In the genomic region with DNA sequence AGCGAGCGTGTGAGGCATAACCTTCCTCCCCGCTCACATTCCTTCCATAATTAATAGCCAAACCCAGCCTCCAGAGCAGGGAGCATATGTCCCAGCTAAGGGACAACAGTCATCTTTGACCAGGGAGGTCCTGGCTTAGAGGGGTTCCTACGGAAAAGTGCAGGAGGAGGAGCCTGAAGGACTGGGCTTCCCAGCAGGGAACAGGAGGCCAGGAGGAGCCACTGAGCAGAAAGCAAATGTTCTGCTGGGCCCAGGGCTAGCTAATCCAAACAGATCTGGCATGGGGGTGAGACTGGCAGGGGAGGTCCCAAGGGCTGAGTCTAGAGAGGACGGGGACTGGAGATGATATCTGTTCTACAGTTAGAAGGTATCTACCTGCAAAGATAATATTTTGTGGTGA, we compare ENCODE assay signal across 17 mouse cellular contexts. TPM values are rescaled to one million over a fixed set of nuclear protein-coding genes. Genes with fewer than 3 reads are reported as not detected.
DNase-seq lines count a peak whose midpoint lies in the region; ATAC-seq and TF ChIP-seq lines count a peak whose summit lies in the region.
"Had no signal": no experiment of that assay in that cellular context is flagged by ENCODE, and none has a peak within 500 bp of the region (broad histone marks: within the 10 kb centered on the region; RNA-seq: fewer than 3 reads in every experiment).

No protein-coding gene starts in this region.

- no peak for ATAC-seq in forebrain, embryonic 16.5 days
- no peak for ATAC-seq in limb, embryonic 13.5 days (ENCODE audit: low FRiP score, low read depth)
- ATAC-seq: forebrain, embryonic 13.5 days had no signal

- H3K4me1 ChIP-seq in forebrain, embryonic 16.5 days (replicated peaks; ENCODE audit: control insufficient read depth, insufficient read depth, low read length) = peaks cover 57% of the 10 kb centered on the region
- peaks cover 29% of the 10 kb centered on the region for H3K4me1 ChIP-seq in forebrain, embryonic 10.5 days
- peaks cover 74% of the 10 kb centered on the region for H3K4me1 ChIP-seq in limb, embryonic 13.5 days

- 52% methylated on average over 5 of the region's 5 CpGs for WGBS in forebrain, embryonic 16.5 days
- WGBS in forebrain, embryonic 10.5 days = 39% methylated on average over 5 of the region's 5 CpGs
- 19% methylated on average over 5 of the region's 5 CpGs for WGBS in limb, embryonic 13.5 days

- TF ChIP-seq CTCF in left cerebral cortex, adult 2 months (IDR thresholded peaks at IDR 0.05) = peak; percentile 1

- no peak for DNase-seq in forebrain, embryonic 10.5 days (ENCODE audit: extremely low spot score, low spot score)
- DNase-seq in left cerebral cortex, adult 2 months (ENCODE audit: extremely low spot score in 1 of 2, low spot score in 2 of 2) = no peak
- no peak for DNase-seq in left cerebral cortex, adult 11 months (ENCODE audit: low spot score)
- peak; percentile 68 to 71 for DNase-seq in cerebellum, postnatal 25 days
- DNase-seq in left cerebral cortex, postnatal 10 days (ENCODE audit: extremely low spot score in 1 of 2, low spot score in 2 of 2) = no peak
- DNase-seq: adrenal gland, postnatal 14 days; gastrocnemius, postnatal 25 days; kidney, adult 18-20 months; right cerebral cortex, postnatal 4 days; thymus, adult 2 months had no signal

- H3K9ac ChIP-seq in forebrain, embryonic 16.5 days (replicated peaks; ENCODE audit: low read depth, low read length) = no peak overlapping the region
- H3K9ac ChIP-seq in limb, embryonic 13.5 days = no peak overlapping the region
- H3K9ac ChIP-seq: forebrain, embryonic 13.5 days; heart, embryonic 12.5 days; hindbrain, embryonic 12.5 days; liver, embryonic 15.5 days had no signal

- no peak overlapping the region for H3K4me3 ChIP-seq in forebrain, embryonic 16.5 days (replicated peaks; ENCODE audit: low read length)
- no peak overlapping the region for H3K4me3 ChIP-seq in forebrain, embryonic 10.5 days
- H3K4me3 ChIP-seq in left cerebral cortex, adult 2 months = no peak overlapping the region
- H3K4me3 ChIP-seq in limb, embryonic 13.5 days = no peak overlapping the region
- H3K4me3 ChIP-seq: forebrain, embryonic 13.5 days; heart, embryonic 12.5 days; hindbrain, embryonic 12.5 days; liver, embryonic 15.5 days had no signal

- H3K27ac ChIP-seq in forebrain, embryonic 16.5 days (ENCODE audit: low read length) = no peak overlapping the region; the same call in 1 of the 2 replicates
- no peak overlapping the region for H3K27ac ChIP-seq in forebrain, embryonic 10.5 days
- peak overlapping the region; percentile 76 for H3K27ac ChIP-seq in left cerebral cortex, adult 2 months
- peak overlapping the region; percentile 48 for H3K27ac ChIP-seq in limb, embryonic 13.5 days
- H3K27ac ChIP-seq: forebrain, embryonic 13.5 days; hindbrain, embryonic 12.5 days; liver, embryonic 15.5 days had no signal

- H3K27me3 ChIP-seq in forebrain, embryonic 16.5 days (replicated peaks; ENCODE audit: control insufficient read depth, insufficient read depth, low read length) = no peaks in the 10 kb centered on the region
- H3K27me3 ChIP-seq in forebrain, embryonic 10.5 days (ENCODE audit: poor library complexity, severe bottlenecking) = peaks cover 99% of the 10 kb centered on the region
- H3K27me3 ChIP-seq in limb, embryonic 13.5 days = peaks cover 9% of the 10 kb centered on the region; the same call in 1 of the 2 replicates

- H3K36me3 ChIP-seq in forebrain, embryonic 16.5 days (ENCODE audit: control insufficient read depth, insufficient read depth) = peaks cover 5% of the 10 kb centered on the region; the same call in 1 of the 2 replicates
- no peaks in the 10 kb centered on the region for H3K36me3 ChIP-seq in forebrain, embryonic 10.5 days (replicated peaks)
- H3K36me3 ChIP-seq in limb, embryonic 13.5 days = peaks cover 71% of the 10 kb centered on the region
- H3K36me3 ChIP-seq: heart, embryonic 12.5 days; hindbrain, embryonic 12.5 days; liver, embryonic 15.5 days had no signal

- intact Hi-C loops in left cerebral cortex, adult 2 months (cut with DNase I) = no loop called here
- intact Hi-C loops in left cerebral cortex, postnatal 10 days (cut with DNase I) = no loop called here

- peak overlapping the region; percentile 18; the same call in 1 of the 2 replicates for H3K4me2 ChIP-seq in forebrain, embryonic 16.5 days (ENCODE audit: low read length)
- H3K4me2 ChIP-seq in limb, embryonic 13.5 days (replicated peaks) = 0 out of 2 replicates have a peak overlapping the region, but pooled peaks have one; percentile 7
- H3K4me2 ChIP-seq: forebrain, embryonic 13.5 days; heart, embryonic 12.5 days; hindbrain, embryonic 12.5 days; liver, embryonic 15.5 days had no signal

- no peaks in the 10 kb centered on the region for H3K9me3 ChIP-seq in forebrain, embryonic 16.5 days (ENCODE audit: control insufficient read depth, low read length)
- H3K9me3 ChIP-seq in forebrain, embryonic 10.5 days = no peaks in the 10 kb centered on the region
- no peaks in the 10 kb centered on the region for H3K9me3 ChIP-seq in limb, embryonic 13.5 days
- H3K9me3 ChIP-seq: forebrain, embryonic 13.5 days; heart, embryonic 12.5 days; hindbrain, embryonic 12.5 days; liver, embryonic 15.5 days had no signal

RNA-seq across cellular contexts. Expression of a gene that starts 34.7 kb away (rescaled TPM):
- polyA plus RNA-seq in forebrain, embryonic 16.5 days (2015; fragmentation: Nextera tagmentation; extraction: Ambion mirVana) = 2.0 and 2.2 TPM in 2 replicates
- 1.3 and 2.1 TPM in 2 replicates for polyA plus RNA-seq in forebrain, embryonic 10.5 days (2016; fragmentation: Nextera tagmentation; extraction: Ambion mirVana)
- not detected for total RNA-seq in left cerebral cortex, adult 2 months (2021)
- 7.1 and 9.8 TPM in 2 replicates for polyA plus RNA-seq in limb, embryonic 13.5 days (2015; fragmentation: Nextera tagmentation; extraction: Ambion mirVana)
- total RNA-seq in left cerebral cortex, postnatal 10 days (2021) = under 1 TPM in 1 of 2 experiments, not detected in 1; 0.51 TPM
- total RNA-seq: left cerebral cortex, postnatal 14 days had no signal

RNA-seq across cellular contexts. Expression of a gene that starts 42.6 kb away (rescaled TPM):
- polyA plus RNA-seq in forebrain, embryonic 16.5 days (2015; fragmentation: Nextera tagmentation; extraction: Ambion mirVana) = 440 and 546 TPM in 2 replicates
- 0.46 and 1.8 TPM in 2 replicates for polyA plus RNA-seq in forebrain, embryonic 10.5 days (2016; fragmentation: Nextera tagmentation; extraction: Ambion mirVana)
- total RNA-seq in left cerebral cortex, adult 2 months (2021) = 100 to 1,000 TPM; 347 to 350 TPM
- 46.9 and 48.0 TPM in 2 replicates for polyA plus RNA-seq in limb, embryonic 13.5 days (2015; fragmentation: Nextera tagmentation; extraction: Ambion mirVana)
- total RNA-seq in left cerebral cortex, postnatal 10 days (2021) = 100 to 1,000 TPM; 397 to 441 TPM

RNA-seq across cellular contexts. Expression of a gene that starts 56.2 kb away (rescaled TPM):
- polyA plus RNA-seq in forebrain, embryonic 16.5 days (2015; fragmentation: Nextera tagmentation; extraction: Ambion mirVana) = 2.6 and 2.9 TPM in 2 replicates
- polyA plus RNA-seq in forebrain, embryonic 10.5 days (2016; fragmentation: Nextera tagmentation; extraction: Ambion mirVana) = 4.9 and 5.8 TPM in 2 replicates
- total RNA-seq in left cerebral cortex, adult 2 months (2021) = 1 to 10 TPM; 1.6 to 2.6 TPM
- 4.1 and 4.9 TPM in 2 replicates for polyA plus RNA-seq in limb, embryonic 13.5 days (2015; fragmentation: Nextera tagmentation; extraction: Ambion mirVana)
- total RNA-seq in left cerebral cortex, postnatal 10 days (2021) = 1 to 10 TPM; 4.3 to 4.5 TPM

Comparison
In these comparisons a context has a peak if more than half of its experiments do, and no peak if none do; other contexts are left out.
1. RNA of a gene that starts 42.6 kb away (polyA plus RNA-seq): 440 to 546 TPM in forebrain, embryonic 16.5 days and 46.9 to 48.0 TPM in limb, embryonic 13.5 days; 0.46 to 1.8 TPM in forebrain, embryonic 10.5 days; every median in the first group is over 10 times any median in the second.
2. H3K27ac ChIP-seq: peak in left cerebral cortex, adult 2 months (single experiment) and limb, embryonic 13.5 days (single experiment); none in forebrain, embryonic 16.5 days (single experiment) and forebrain, embryonic 10.5 days (single experiment).
3. DNase-seq: peak in cerebellum, postnatal 25 days (2 of 2); none in forebrain, embryonic 10.5 days (single experiment), left cerebral cortex, adult 2 months (0 of 2), left cerebral cortex, adult 11 months (single experiment) and left cerebral cortex, postnatal 10 days (0 of 2).